Mouse (Mus musculus) heart, embryonic 12.5 days (tissue): Measurements from ENCODE around the gene Gm37240. TPM values are rescaled to one million over a fixed set of nuclear protein-coding genes. Genes with fewer than 3 reads are reported as not detected.
"Not testable (repeated sequence)": the region's sequence is repeated elsewhere in the genome, so short reads cannot be mapped to it uniquely, and the experiment has no call there.

Experiments
- ATAC-seq: fragments of 200-750 bp; cut with Nextera tagmentation; 2 replicates; pipeline ENCODE4 v1.8.0; 2017; ENCODE audit warnings: moderate TSS enrichment, moderate library complexity; ENCODE audit not compliant: insufficient number of reproducible peaks, low FRiP score
- H3K27ac ChIP-seq: fragments of 300-500 bp; sonication (generic); 2 replicates; pipeline ENCODE4 v1.5.1; 2016; ENCODE audit warnings: mild to moderate bottlenecking, moderate library complexity; ENCODE audit not compliant: poor library complexity, severe bottlenecking
- H3K27me3 ChIP-seq: fragments of 300-500 bp; sonication (generic); replicated peaks from 2 replicates; pipeline ENCODE4 v1.6.1; 2016; ENCODE audit warnings: mild to moderate bottlenecking, moderate library complexity
- H3K36me3 ChIP-seq: fragments of 300-500 bp; sonication (generic); 2 replicates; pipeline ENCODE4 v1.6.1; 2016; ENCODE audit warnings: mild to moderate bottlenecking, moderate library complexity
- H3K4me1 ChIP-seq: fragments of 300-500 bp; sonication (generic); replicated peaks from 2 replicates; pipeline ENCODE4 v1.6.1; 2016; ENCODE audit warnings: mild to moderate bottlenecking
- H3K4me2 ChIP-seq: fragments of 300-500 bp; sonication (generic); 2 replicates; pipeline ENCODE4 v1.6.1; 2016; ENCODE audit warnings: mild to moderate bottlenecking, moderate library complexity
- H3K4me3 ChIP-seq: fragments of 300-500 bp; sonication (generic); 2 replicates; pipeline ENCODE4 v1.5.1; 2016; ENCODE audit warnings: mild to moderate bottlenecking
- H3K9ac ChIP-seq: fragments of 300-500 bp; sonication (generic); 2 replicates; pipeline ENCODE4 v1.6.1; 2016; ENCODE audit warnings: mild to moderate bottlenecking, moderate library complexity
- H3K9me3 ChIP-seq: fragments of 300-500 bp; sonication (generic); replicated peaks from 2 replicates; pipeline ENCODE4 v1.6.1; 2016; ENCODE audit warnings: mild to moderate bottlenecking, moderate library complexity
- WGBS: fragments of 180-500 bp; shearing (Covaris S2); methylation state at CpG from one replicate; pipeline ENCODE4 v1.1.7; 2016; 5-methylcytosine and 5-hydroxymethylcytosine counted together
- polyA plus RNA-seq: library from polyadenylated mRNA; unstranded; fragments of >200 nt; fragmentation: Nextera tagmentation; extraction: Ambion mirVana; gene quantifications from 2 replicates; pipeline ENCODE4 v1.2.1, GENCODE M21; 2016

The Gm37240 gene
- polyA plus RNA-seq: 4.6 and 6.1 TPM in 2 replicates

DNA sequence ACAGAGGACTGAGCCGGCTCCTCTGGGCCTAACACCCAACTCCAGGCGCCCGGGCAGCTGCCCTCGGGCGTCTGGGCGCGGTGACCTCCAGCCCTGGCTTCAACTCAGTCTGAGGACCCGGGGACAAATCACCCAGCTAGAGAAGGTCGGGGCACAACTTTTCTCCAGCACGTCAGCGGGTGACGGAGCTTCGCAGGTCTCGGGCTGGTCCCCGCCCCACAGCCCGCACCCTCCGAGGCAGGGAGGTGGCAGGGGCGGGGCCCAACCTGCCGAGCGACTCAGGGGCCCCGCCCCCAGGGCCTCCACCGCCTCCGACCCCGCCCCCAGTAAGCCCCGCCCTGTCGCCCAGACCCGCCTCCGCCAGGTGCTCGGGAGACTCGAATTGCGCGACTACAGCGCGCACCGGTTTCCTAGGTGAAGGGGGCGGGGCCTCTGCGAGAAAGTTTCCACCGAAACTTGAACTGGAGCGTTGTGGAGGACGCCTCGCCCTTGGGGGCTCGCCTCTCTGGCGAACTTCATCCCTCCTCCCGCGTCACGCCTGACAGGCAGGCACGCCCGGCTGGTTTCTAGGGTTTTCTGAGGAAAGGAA is at the start of gene Gm37240, which contains the start of gene Glt28d2:
Gene Gm37240 (minus strand): TSS at position 280 of the 589 bp plus-strand sequence.
Gene Glt28d2 (minus strand): TSS at position 278 of the 589 bp plus-strand sequence.
- H3K4me2 ChIP-seq: peak within 1 kb of the TSS; percentile 91
- no peaks in the 10 kb centered on the region for H3K36me3 ChIP-seq
- peak within 1 kb of the TSS; percentile 74 for H3K9ac ChIP-seq
- ATAC-seq: peak; percentile 98
- no peaks in the 10 kb centered on the region for H3K27me3 ChIP-seq
- H3K4me1 ChIP-seq: peaks cover 16% of the 10 kb centered on the region
- H3K27ac ChIP-seq: peak within 1 kb of the TSS; percentile 63
- no peaks in the 10 kb centered on the region for H3K9me3 ChIP-seq
- under 1% methylated on average over 45 of the region's 48 CpGs for WGBS
- peak within 1 kb of the TSS; percentile 64 for H3K4me3 ChIP-seq

DNA sequence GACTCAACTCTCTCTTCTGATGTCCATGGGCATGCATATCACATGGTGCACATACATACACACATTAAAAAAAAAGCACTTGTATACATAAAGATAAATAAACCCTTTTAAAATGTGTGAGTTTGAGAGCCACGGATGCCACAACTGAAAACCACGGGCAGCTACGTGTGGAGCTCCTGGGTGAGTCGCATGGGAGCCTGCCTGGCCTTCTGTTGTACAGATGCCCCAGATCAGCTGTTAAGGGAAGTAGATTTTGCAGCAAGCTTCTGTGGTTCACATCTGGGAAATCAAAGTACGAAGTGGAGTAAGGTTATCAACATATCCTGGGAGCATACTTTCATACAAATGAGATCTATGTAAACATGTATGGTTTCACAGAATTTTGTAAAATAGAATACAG is 46.3 kb upstream of the Gm37240 start:
- H3K27me3 ChIP-seq: no peaks in the 10 kb centered on the region
- H3K27ac ChIP-seq: no peak overlapping the region
- H3K4me1 ChIP-seq: no peaks in the 10 kb centered on the region
- ATAC-seq: no peak
- no peaks in the 10 kb centered on the region for H3K36me3 ChIP-seq
- no peak overlapping the region for H3K4me2 ChIP-seq
- WGBS: 77% methylated on average over 5 of the region's 5 CpGs
- no peaks in the 10 kb centered on the region for H3K9me3 ChIP-seq
- no peak overlapping the region for H3K9ac ChIP-seq
- no peak overlapping the region for H3K4me3 ChIP-seq

DNA sequence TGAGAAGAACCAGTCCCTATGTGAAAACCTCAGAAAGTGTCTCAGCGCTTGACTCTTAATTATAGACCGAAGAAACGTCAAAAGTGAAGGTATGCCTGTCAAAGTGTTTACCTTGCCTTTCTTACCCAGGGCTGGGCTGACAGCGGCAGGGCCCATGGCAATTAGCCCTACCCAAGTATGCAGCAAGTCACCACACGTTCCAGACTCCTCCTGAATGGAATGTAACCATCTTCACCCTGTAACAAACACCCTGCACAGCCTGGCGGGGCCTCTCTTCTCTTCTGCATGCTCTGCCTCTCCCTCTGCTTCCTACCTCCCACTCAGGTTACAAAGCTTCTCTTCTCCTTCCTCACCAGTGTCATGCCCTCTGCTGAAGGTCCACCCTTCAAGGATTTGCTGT is 44.5 kb upstream of the Gm37240 start:
- Histone ChIP-seq H3K27me3 (no peaks in the 10 kb centered on the region), H3K36me3 (no peaks in the 10 kb centered on the region), H3K4me2 (no peak overlapping the region), H3K4me3 (no peak overlapping the region), H3K9ac (no peak overlapping the region), H3K9me3 (no peaks in the 10 kb centered on the region), H3K27ac (no peak overlapping the region), H3K4me1 (no peaks in the 10 kb centered on the region)
- WGBS: 76% methylated on average over 6 of the region's 6 CpGs
- no peak for ATAC-seq

DNA sequence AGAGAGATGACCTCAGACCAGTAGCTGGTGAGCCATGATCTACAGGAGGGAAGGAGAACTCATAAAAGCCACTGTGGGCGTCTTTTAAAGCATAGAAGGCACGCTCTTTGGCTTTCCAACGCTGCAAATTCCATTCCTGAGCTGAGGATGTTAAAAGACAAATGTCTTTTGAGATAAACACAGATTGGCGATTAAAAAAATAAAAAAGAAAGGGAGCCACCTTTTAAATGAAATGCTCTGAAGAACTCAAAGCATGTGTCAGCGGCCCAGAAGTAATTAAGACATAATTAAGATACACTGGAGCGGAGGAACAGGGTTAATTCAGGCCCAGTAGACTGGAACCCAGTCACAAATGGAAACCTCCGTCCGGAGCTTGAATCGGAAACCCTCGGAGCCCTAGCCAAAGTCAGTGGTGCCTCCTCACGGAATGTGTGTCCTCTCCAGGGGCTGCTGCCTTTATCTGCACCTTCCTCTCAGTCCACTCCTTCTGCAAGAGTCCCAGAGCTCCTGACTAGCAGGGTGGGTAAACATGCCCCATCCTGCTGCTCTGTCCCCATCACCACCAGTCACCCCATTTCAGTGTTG is 43.4 kb upstream of the Gm37240 start:
- 79% methylated on average over 11 of the region's 11 CpGs for WGBS
- H3K27me3 ChIP-seq: no peaks in the 10 kb centered on the region
- no peak overlapping the region for H3K9ac ChIP-seq
- H3K27ac ChIP-seq: no peak overlapping the region
- H3K4me3 ChIP-seq: no peak overlapping the region
- no peak overlapping the region for H3K4me2 ChIP-seq
- H3K36me3 ChIP-seq: no peaks in the 10 kb centered on the region
- H3K9me3 ChIP-seq: no peaks in the 10 kb centered on the region
- ATAC-seq: no peak
- H3K4me1 ChIP-seq: no peaks in the 10 kb centered on the region

DNA sequence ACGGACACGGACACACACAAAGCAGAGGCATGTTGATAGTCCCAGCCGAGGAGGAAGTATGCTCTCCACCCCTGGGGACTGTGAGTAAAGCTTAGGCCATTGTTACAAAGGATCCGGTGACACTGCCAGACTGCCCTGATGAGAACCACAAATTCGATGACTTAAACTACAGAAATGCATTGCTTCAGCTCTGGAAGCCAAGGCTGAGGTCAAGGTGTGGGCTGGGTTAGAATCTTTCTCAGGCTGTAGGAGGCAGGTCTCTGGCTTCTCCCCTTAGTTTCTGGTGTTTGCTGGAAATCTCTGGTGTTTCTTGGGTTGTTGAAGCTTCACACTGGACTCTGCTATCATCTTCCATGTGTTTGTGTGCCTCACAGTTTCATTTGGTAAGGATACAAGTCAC is 42.4 kb upstream of the Gm37240 start:
- no peak overlapping the region for H3K4me3 ChIP-seq
- H3K9ac ChIP-seq: no peak overlapping the region
- no peak overlapping the region for H3K4me2 ChIP-seq
- H3K36me3 ChIP-seq: no peaks in the 10 kb centered on the region
- 64% methylated on average over 5 of the region's 5 CpGs for WGBS
- H3K9me3 ChIP-seq: no peaks in the 10 kb centered on the region
- no peaks in the 10 kb centered on the region for H3K4me1 ChIP-seq
- no peak overlapping the region for H3K27ac ChIP-seq
- no peaks in the 10 kb centered on the region for H3K27me3 ChIP-seq
- no peak for ATAC-seq

DNA sequence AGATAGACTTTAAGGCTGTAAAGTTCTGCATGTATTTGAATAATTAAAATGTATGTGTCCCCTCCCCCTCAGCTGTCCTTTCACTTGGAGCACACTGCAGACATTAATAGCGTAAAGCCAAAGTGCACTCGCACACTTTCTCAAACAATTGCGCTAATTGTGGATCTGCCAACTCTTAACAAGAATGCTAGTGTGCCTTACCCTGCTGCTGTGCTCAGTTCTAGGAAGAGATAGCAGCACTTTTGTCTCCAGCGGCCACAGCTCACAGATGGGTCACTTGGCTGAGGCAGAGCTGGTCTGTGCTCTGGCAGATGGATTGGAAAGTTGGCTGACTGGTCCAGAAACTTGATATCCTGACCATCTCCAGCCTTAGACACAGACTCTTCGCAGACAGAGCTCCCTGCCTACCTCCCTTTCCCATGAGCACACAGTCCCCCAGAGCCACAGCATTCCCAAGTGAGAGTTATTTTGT is 40.9 kb upstream of the Gm37240 start:
- no peak overlapping the region for H3K4me3 ChIP-seq
- H3K9me3 ChIP-seq: no peaks in the 10 kb centered on the region
- ATAC-seq: no peak
- WGBS: 59% methylated on average over 5 of the region's 5 CpGs
- H3K9ac ChIP-seq: no peak overlapping the region
- H3K4me2 ChIP-seq: no peak overlapping the region
- no peaks in the 10 kb centered on the region for H3K27me3 ChIP-seq
- no peak overlapping the region for H3K27ac ChIP-seq
- no peaks in the 10 kb centered on the region for H3K36me3 ChIP-seq
- 0 out of 2 replicates have a peak, but pooled peaks cover 3% of the 10 kb centered on the region for H3K4me1 ChIP-seq

DNA sequence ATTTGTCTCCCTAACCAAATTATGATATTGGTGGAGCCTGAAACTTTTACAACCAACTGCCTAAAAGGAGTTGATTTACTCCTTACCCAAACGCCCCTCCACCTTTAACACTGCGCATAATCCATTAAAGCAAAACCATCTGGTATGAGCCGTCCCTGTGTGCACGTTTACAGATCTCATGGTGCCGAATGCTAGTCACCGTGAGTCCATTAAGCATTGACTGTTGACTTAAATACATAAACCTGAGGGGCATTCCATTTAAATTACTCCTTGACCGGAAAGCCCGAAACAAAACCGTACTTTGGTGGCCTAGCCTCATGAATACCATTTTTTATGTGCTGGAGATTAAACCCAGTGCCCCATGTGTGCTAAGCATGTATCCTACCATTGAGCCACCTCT is 40.0 kb upstream of the Gm37240 start:
- Histone ChIP-seq H3K4me3 (no peak overlapping the region), H3K4me1 (0 out of 2 replicates have a peak, but pooled peaks cover 3% of the 10 kb centered on the region), H3K27me3 (no peaks in the 10 kb centered on the region), H3K27ac (no peak overlapping the region), H3K9ac (no peak overlapping the region), H3K36me3 (no peaks in the 10 kb centered on the region), H3K4me2 (no peak overlapping the region), H3K9me3 (no peaks in the 10 kb centered on the region)
- no peak for ATAC-seq
- WGBS: 87% methylated on average over 9 of the region's 9 CpGs

DNA sequence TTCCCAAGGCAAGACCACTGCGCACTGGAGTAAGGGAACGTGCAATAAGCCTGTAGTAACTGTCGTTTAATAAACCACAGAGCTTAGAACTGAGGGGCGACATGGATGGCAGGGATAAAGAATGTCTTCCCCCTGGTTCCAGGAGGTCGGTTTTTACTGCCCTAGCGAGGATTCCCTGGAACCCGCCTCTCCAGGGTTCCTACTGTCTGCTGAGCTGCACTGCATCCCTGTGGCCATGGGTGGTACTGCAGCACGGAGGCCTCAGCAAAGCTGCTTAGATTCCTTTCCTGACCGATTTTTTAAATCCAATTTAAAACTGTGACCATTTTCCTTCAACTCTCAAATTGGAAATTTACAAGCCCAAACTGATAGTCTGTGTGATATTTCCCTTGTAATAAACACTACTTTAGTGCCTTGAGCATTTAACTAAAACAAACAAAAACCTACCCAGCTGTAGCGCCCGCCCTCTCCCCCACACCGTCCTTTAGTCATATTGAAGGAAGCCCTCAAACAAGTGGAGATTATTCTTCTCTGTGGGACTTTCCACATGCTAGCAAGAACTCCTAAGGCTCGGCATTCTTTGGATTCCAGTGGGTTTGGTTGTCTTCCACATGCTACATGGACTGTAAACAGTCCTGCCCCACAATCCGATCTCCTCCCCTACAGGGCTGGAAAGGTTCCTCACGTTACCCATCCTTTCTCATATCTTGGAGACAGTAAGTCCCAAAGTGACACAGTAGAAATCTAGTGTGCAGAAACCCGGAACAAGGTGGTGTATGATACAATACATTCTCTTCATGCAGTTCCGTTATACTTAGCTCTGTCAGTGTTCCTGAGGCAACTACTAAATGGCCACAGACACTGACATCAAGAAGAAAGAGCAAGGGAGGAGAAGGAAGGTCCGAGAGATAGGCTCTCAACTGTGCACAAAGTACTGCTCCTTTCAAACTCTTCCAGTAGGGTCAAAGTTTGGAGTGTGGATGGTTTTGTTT is 36.9 kb upstream of the Gm37240 start:
- WGBS: 41% methylated on average over 18 of the region's 18 CpGs
- 0 out of 2 replicates have a peak overlapping the region, but pooled peaks have one; percentile 16 for H3K4me2 ChIP-seq

DNA sequence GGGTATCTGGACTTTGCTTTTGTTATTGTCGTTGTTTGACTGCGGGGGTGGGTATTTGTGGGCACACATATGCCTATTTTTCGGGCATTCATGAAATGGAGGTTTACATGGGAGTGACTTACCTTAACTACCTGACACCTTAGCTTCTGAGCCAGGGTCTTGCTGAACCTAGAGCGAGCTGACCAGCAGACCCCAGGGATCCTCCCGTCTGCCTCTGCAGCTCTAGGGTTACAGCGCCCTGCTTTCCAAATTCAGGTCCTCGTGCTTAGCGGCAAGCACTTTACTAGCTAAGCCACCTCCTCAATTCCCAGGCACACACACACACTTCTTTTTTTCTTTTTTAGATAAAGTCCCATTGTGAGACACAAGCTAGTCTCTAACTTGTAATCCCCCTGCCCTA is 36.0 kb upstream of the Gm37240 start:
- no peak overlapping the region for H3K4me2 ChIP-seq
- no peak overlapping the region for H3K9ac ChIP-seq
- H3K36me3 ChIP-seq: no peaks in the 10 kb centered on the region
- H3K9me3 ChIP-seq: no peaks in the 10 kb centered on the region
- H3K27ac ChIP-seq: no peak overlapping the region
- 74% methylated on average over 8 of the region's 8 CpGs for WGBS
- no peak for ATAC-seq
- 0 out of 2 replicates have a peak, but pooled peaks cover 3% of the 10 kb centered on the region for H3K4me1 ChIP-seq
- no peaks in the 10 kb centered on the region for H3K27me3 ChIP-seq
- H3K4me3 ChIP-seq: no peak overlapping the region

More for the DNA sequence above, 36.9 kb upstream of the Gm37240 start:
- Histone ChIP-seq H3K4me3 (no peak overlapping the region), H3K9me3 (no peaks in the 10 kb centered on the region), H3K9ac (no peak overlapping the region), H3K27me3 (no peaks in the 10 kb centered on the region), H3K36me3 (no peaks in the 10 kb centered on the region), H3K27ac (no peak overlapping the region), H3K4me1 (0 out of 2 replicates have a peak, but pooled peaks cover 3% of the 10 kb centered on the region)
- no peak for ATAC-seq

DNA sequence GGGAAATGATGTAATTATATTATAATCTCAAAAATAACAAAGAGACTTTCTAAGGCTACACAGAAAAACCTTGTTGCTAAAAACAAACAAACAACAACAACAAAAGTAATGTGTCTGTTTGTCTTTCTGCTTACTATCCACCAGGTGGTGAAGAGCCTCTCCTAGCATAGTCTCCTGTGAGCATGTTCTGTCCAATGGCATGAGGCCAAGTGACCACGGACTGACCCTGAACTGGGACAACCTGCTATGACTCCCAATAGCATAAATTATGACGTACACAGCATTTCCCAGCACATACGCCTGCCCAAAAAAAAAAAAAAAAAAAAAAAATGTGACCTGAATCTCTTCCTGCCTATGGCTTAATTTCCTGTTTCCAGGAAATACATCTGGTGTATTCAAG is 35.0 kb upstream of the Gm37240 start:
- no peak for ATAC-seq
- no peak overlapping the region for H3K4me2 ChIP-seq
- H3K9ac ChIP-seq: no peak overlapping the region
- no peak overlapping the region for H3K27ac ChIP-seq
- 84% methylated on average over 3 of the region's 3 CpGs for WGBS
- 0 out of 2 replicates have a peak, but pooled peaks cover 3% of the 10 kb centered on the region for H3K4me1 ChIP-seq
- H3K9me3 ChIP-seq: no peaks in the 10 kb centered on the region
- no peak overlapping the region for H3K4me3 ChIP-seq
- no peaks in the 10 kb centered on the region for H3K27me3 ChIP-seq
- H3K36me3 ChIP-seq: no peaks in the 10 kb centered on the region

DNA sequence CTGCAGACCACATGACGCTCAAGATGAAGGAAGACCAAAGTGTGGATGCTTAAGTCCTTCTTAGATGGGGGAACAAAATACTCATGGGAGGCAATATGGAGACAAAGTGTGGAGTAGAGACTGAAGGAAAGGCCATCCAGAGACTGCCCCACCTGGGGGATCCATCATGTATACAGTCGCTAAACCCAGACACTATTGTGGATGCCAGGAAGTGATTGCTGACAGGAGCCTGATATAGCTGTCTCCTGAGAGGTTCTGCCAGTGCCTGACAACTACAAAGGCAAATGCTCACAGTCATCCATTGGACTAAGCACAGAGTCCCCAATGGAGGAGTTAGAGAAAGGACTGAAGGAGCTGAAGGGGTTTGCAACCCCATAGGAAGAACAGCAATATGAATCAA is 33.4 kb upstream of the Gm37240 start:
- H3K4me1 ChIP-seq, H3K36me3 ChIP-seq, H3K27me3 ChIP-seq, ATAC-seq, H3K4me3 ChIP-seq, H3K4me2 ChIP-seq, H3K9me3 ChIP-seq, H3K27ac ChIP-seq, H3K9ac ChIP-seq: not testable (repeated sequence)
- 60% methylated on average over 2 of the region's 2 CpGs for WGBS
